Mouse (Mus musculus) liver, embryonic 14.5 days (tissue): ENCODE results near the gene Il20rb. TPM values are rescaled to one million over a fixed set of nuclear protein-coding genes. Genes with fewer than 3 reads are reported as not detected.
A peak's percentile ranks its signal among the peaks of the same experiment; 100 is the strongest.

Experiments used
- ATAC-seq: fragments of 200-750 bp; cut with Nextera tagmentation; 2 replicates; pipeline ENCODE4 v1.8.0; 2017; ENCODE audit warnings: moderate number of reproducible peaks, mild to moderate bottlenecking, moderate library complexity; ENCODE audit not compliant: insufficient read depth
- DNase-seq, 3 experiments: peaks; one replicate each; pipeline ENCODE4 v3.0.0-alpha.2; 2012 to 2013; ENCODE audit warnings: low read depth in 3 of 3, low spot score in 3 of 3
- H3K27ac ChIP-seq: fragments of 300-500 bp; sonication (generic); 2 replicates; pipeline ENCODE4 v1.5.1; 2014; ENCODE audit warnings: moderate library complexity, mild to moderate bottlenecking, control low read depth, inconsistent platforms
- H3K27me3 ChIP-seq: fragments of 300-500 bp; sonication (generic); 2 replicates; pipeline ENCODE4 v1.6.1; 2014; ENCODE audit warnings: mild to moderate bottlenecking, low read length, moderate library complexity; ENCODE audit not compliant: control insufficient read depth, insufficient read depth
- H3K36me3 ChIP-seq: fragments of 300-500 bp; sonication (generic); replicated peaks from 2 replicates; pipeline ENCODE4 v1.6.1; 2014; ENCODE audit warnings: low read depth; ENCODE audit not compliant: control insufficient read depth, insufficient read depth
- H3K4me1 ChIP-seq, 2 experiments: fragments of 200-500 bp in 1 of 2; fragments of 300-500 bp in 1 of 2; sonication (generic) in 1 of 2; replicated peaks; 2 replicates each; pipeline ENCODE4 v1.6.1; 2012 to 2014; ENCODE audit warnings: antibody characterized with exemption in 1 of 2, inconsistent platforms in 1 of 2, low read length in 1 of 2; ENCODE audit not compliant: control insufficient read depth in 2 of 2, insufficient read depth in 2 of 2
- H3K4me2 ChIP-seq: fragments of 300-500 bp; sonication (generic); 2 replicates; pipeline ENCODE4 v1.6.1; 2014; ENCODE audit warnings: low read depth, mild to moderate bottlenecking, control low read depth, moderate library complexity
- H3K4me3 ChIP-seq, 2 experiments: fragments of 200-500 bp in 1 of 2; fragments of 300-500 bp in 1 of 2; sonication (generic) in 1 of 2; 2 replicates each; pipeline ENCODE4 v1.5.1; 2012 to 2014; ENCODE audit warnings: low read depth in 2 of 2, low read length in 2 of 2, mild to moderate bottlenecking in 2 of 2, control low read depth in 1 of 2, inconsistent platforms in 1 of 2, moderate library complexity in 1 of 2; ENCODE audit not compliant: insufficient read depth in 1 of 2
- H3K9ac ChIP-seq: fragments of 300-500 bp; sonication (generic); replicated peaks from 2 replicates; pipeline ENCODE4 v1.6.1; 2014; ENCODE audit warnings: mild to moderate bottlenecking, control low read depth, moderate library complexity
- H3K9me3 ChIP-seq: fragments of 300-500 bp; sonication (generic); 2 replicates; pipeline ENCODE4 v1.6.1; 2016; ENCODE audit warnings: low read length, mixed read lengths; ENCODE audit not compliant: control insufficient read depth
- CTCF ChIP-seq: IDR thresholded peaks from 2 replicates; pipeline ENCODE4 v1.5.1; 2016; ENCODE audit warnings: antibody characterized with exemption, low read depth, control low read depth
- EP300 ChIP-seq: IDR thresholded peaks from 2 replicates; pipeline ENCODE4 v1.6.1; 2016; ENCODE audit warnings: antibody characterized with exemption, low read depth
- WGBS: fragments of 180-500 bp; shearing (Covaris S2); extraction: QIAGEN DNeasy Blood & Tissue Kit; methylation state at CpG from one replicate; pipeline ENCODE4 v1.1.7; 2014; ENCODE audit not compliant: insufficient replicate concordance; 5-methylcytosine and 5-hydroxymethylcytosine counted together
- polyA plus RNA-seq, 2 experiments: library from polyadenylated mRNA; depleted of rRNA in 1 of 2; stranded (reverse) in 1 of 2; unstranded in 1 of 2; fragments of >200 nt; fragmentation: Nextera tagmentation in 1 of 2; extraction: Ambion mirVana in 1 of 2; gene quantifications; 2 replicates each; pipeline versions ENCODE4 v1.2.1 to v1.2.3; 2012 to 2014

Gene Il20rb
- polyA plus RNA-seq (2012; rRNA removed) (0.73 TPM in 2 replicates), polyA plus RNA-seq (2014; fragmentation: Nextera tagmentation; extraction: Ambion mirVana) (0.11 and 0.29 TPM in 2 replicates)

DNA sequence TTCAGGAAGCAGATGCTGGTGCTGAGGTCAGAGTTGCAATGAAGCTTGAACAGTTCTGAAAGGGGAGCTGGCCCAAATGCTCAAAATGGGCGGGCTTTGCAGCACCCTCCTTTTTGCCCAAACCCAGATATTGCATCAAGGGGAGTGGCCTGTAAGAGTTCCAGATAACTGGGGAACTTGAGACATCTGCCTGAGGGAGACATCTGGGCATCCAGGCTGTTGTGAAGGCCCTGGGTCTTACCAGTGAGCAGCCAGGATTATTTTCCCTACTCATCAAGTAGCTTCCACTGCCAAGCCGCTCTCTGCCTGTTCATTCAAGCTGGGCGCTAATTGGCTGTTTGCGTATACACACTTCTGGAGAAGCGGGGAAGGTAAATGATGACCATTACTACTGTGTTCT is at the start of gene Il20rb:
Gene Il20rb (minus strand): TSS at position 358 of the 400 bp plus-strand sequence.
- TF ChIP-seq EP300 (no peak), CTCF (no peak)
- H3K4me3 ChIP-seq: no peak within 1 kb of the TSS
- no peak within 1 kb of the TSS for H3K4me2 ChIP-seq
- H3K36me3 ChIP-seq: no peaks in the 10 kb centered on the region
- H3K27ac ChIP-seq: no peak within 1 kb of the TSS
- ATAC-seq (no peak), DNase-seq (no peak)
- H3K9ac ChIP-seq: no peak within 1 kb of the TSS
- WGBS: 81% methylated on average over 5 of the region's 5 CpGs
- H3K9me3 ChIP-seq: no peaks in the 10 kb centered on the region
- no peaks in the 10 kb centered on the region for H3K27me3 ChIP-seq
- H3K4me1 ChIP-seq: no peaks in the 10 kb centered on the region

DNA sequence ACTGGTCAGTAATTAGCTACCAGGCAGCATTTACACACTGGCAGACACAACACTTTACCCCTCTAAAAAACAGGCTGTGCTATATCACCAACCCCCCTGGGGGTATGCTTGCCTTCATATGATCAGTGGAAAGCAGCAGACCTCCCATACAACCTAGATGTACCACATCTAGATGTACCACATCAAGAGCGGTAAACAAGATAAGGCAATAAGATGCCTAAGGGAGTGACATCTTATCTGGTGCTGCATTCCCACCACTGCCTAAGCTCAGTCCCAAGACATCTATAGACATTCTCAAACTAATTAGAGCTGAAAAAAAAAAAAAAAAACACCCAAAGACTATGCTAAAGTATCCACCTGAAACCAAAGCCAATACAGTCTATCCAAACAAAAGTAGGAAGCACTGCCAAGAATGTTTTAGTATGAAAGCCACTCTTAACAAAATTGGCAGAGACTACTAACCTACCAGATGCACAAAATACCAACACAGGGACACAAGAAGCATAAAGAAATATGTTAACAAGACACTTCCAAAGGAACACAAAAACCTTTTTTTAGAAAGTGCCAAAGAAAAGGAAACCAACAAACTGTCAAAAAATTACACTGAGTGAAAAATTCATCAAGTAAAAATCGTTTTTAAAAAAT is 49.2 kb upstream of the Il20rb start:
- TF ChIP-seq EP300 (no peak), CTCF (no peak)
- Histone ChIP-seq H3K4me1 (peaks cover 12 to 14% of the 10 kb centered on the region in 2 experiments), H3K9ac (no peak overlapping the region), H3K27ac (no peak overlapping the region), H3K4me3 (no peak overlapping the region), H3K9me3 (no peaks in the 10 kb centered on the region), H3K27me3 (no peaks in the 10 kb centered on the region), H3K36me3 (no peaks in the 10 kb centered on the region), H3K4me2 (no peak overlapping the region)
- WGBS: 38% methylated on average over 2 of the region's 2 CpGs
- DNase-seq (no peak), ATAC-seq (peak; percentile 52; the same call in 1 of the 2 replicates)

DNA sequence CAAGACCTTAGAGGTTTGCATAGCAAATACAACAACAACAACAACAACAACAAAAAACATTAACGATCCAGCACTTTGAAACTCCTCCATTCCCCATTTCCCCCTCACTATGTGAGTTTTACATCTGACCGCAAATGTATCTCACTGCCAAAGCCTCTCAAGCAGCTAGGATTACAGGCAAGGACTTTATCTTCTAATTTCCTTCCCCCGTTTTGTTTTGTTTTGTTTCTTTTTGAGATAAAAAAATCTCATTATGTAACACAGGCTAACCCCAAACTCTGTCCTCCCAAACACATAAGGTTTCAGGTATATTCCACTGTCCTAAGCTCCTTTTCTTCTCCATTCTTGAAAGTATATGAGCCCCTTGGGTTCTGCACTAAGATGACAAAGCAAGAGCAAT is 48.1 kb upstream of the Il20rb start:
- Histone ChIP-seq H3K9ac (no peak overlapping the region), H3K4me1 (peaks cover 12 to 16% of the 10 kb centered on the region in 2 experiments), H3K4me3 (no peak overlapping the region), H3K27me3 (no peaks in the 10 kb centered on the region), H3K27ac (no peak overlapping the region), H3K4me2 (no peak overlapping the region), H3K36me3 (no peaks in the 10 kb centered on the region), H3K9me3 (no peaks in the 10 kb centered on the region)
- DNase-seq: no peak
- TF ChIP-seq CTCF: no peak
- no peak for TF ChIP-seq EP300
- 55% methylated on average over 3 of the region's 3 CpGs for WGBS
- ATAC-seq: no peak

DNA sequence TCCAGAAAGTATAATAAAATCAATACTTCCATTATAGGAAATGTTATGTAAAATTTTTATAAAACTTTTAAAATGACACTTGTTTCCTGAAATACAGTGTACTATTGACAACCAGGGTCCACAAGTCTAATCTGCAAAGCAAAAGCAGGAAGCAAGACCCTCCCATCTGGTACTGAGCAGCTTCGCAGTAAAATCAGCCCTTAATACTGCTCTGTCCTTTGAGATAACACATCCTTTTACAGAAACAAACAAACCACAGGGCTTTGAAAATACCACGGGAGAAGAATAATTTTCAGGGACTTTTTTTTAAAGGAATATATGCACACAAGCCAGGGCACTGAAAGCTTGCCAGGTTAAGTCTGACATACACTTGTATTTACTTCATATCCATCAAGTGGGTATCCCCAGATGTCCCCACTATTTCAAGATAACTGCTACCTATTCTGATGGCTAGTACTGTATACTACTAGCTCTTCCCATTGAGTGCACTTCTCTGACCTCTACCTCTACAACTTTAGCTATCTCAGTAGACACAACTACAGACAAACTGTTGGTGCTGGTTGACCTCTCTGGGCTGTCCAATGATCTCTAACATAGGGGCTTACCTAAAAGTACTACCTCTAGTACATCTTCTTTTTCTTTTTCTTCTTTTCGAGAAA is 46.4 kb upstream of the Il20rb start:
- ATAC-seq (0 out of 2 replicates have a peak, but pooled peaks have one; percentile 51), DNase-seq (no peak)
- no peak overlapping the region for H3K4me2 ChIP-seq
- 26% methylated on average over 3 of the region's 3 CpGs for WGBS
- no peaks in the 10 kb centered on the region for H3K36me3 ChIP-seq
- H3K9ac ChIP-seq: no peak overlapping the region
- no peaks in the 10 kb centered on the region for H3K27me3 ChIP-seq
- no peak overlapping the region for H3K27ac ChIP-seq
- no peaks in the 10 kb centered on the region for H3K9me3 ChIP-seq
- no peak for TF ChIP-seq CTCF
- H3K4me3 ChIP-seq: no peak overlapping the region
- peaks cover 12 to 16% of the 10 kb centered on the region in 2 experiments for H3K4me1 ChIP-seq

DNA sequence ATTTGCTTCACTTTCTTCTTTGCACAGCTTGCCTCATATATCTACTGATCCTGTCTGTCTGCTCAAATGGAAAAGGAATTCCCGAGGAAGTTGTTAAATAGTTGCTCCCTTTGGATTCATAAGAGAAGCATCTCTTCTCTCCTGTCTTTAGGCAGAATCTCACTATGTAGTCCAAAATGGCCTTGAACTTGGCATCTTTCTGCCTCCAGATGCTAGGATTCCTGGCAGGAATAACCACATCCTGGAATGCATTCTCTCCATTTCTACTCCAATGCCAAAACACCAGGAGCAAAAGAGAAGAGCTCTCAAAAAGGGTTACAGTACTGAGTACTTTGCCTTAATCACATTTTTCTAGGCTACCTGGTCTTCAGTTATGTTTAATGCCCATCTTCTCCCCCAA is 44.7 kb upstream of the Il20rb start:
- Histone ChIP-seq H3K9me3 (no peaks in the 10 kb centered on the region), H3K4me2 (no peak overlapping the region), H3K27me3 (no peaks in the 10 kb centered on the region), H3K36me3 (no peaks in the 10 kb centered on the region), H3K4me3 (no peak overlapping the region), H3K9ac (no peak overlapping the region), H3K4me1 (peaks cover 12 to 16% of the 10 kb centered on the region in 2 experiments), H3K27ac (no peak overlapping the region)
- WGBS: 33% methylated on average over 1 of the region's 1 CpGs
- ATAC-seq (no peak), DNase-seq (no peak)
- no peak for TF ChIP-seq CTCF
- TF ChIP-seq EP300: no peak
